Mouse (Mus musculus) forebrain, embryonic 15.5 days (tissue): ENCODE measurements around the gene Rer1. TPM values are rescaled to one million over a fixed set of nuclear protein-coding genes. Genes with fewer than 3 reads are reported as not detected.
A peak's percentile ranks its signal among the peaks of the same experiment; 100 is the strongest.

Source experiments
- ATAC-seq: fragments of 200-750 bp; cut with Nextera tagmentation; replicated peaks from 2 replicates; pipeline ENCODE4 v1.8.0; 2017; ENCODE audit warnings: mild to moderate bottlenecking, moderate TSS enrichment, moderate library complexity
- H3K27ac ChIP-seq: fragments of 300-500 bp; sonication (generic); replicated peaks from 2 replicates; pipeline ENCODE4 v1.5.1; 2015; ENCODE audit warnings: mild to moderate bottlenecking, inconsistent platforms
- H3K27me3 ChIP-seq: fragments of 300-500 bp; sonication (generic); 2 replicates; pipeline ENCODE4 v1.6.1; 2015; ENCODE audit warnings: inconsistent platforms
- H3K36me3 ChIP-seq: fragments of 300-500 bp; sonication (generic); 2 replicates; pipeline ENCODE4 v1.6.1; 2015; ENCODE audit warnings: mild to moderate bottlenecking, inconsistent platforms
- H3K4me1 ChIP-seq: fragments of 300-500 bp; sonication (generic); 2 replicates; pipeline ENCODE4 v1.6.1; 2015; ENCODE audit warnings: inconsistent platforms
- H3K4me2 ChIP-seq: fragments of 300-500 bp; sonication (generic); replicated peaks from 2 replicates; pipeline ENCODE4 v1.6.1; 2015; ENCODE audit warnings: mild to moderate bottlenecking, inconsistent platforms
- H3K4me3 ChIP-seq: fragments of 300-500 bp; sonication (generic); 2 replicates; pipeline ENCODE4 v1.5.1; 2015; ENCODE audit warnings: mild to moderate bottlenecking, inconsistent platforms
- H3K9ac ChIP-seq: fragments of 300-500 bp; sonication (generic); replicated peaks from 2 replicates; pipeline ENCODE4 v1.6.1; 2015; ENCODE audit warnings: mild to moderate bottlenecking, inconsistent platforms
- H3K9me3 ChIP-seq: fragments of 300-500 bp; sonication (generic); 2 replicates; pipeline ENCODE4 v1.6.1; 2016; ENCODE audit warnings: inconsistent platforms
- WGBS: fragments of 180-500 bp; shearing (Covaris S2); methylation state at CpG from one replicate; pipeline ENCODE4 v1.1.7; 2015; ENCODE audit warnings: mixed read lengths; 5-methylcytosine and 5-hydroxymethylcytosine counted together
- polyA plus RNA-seq: library from polyadenylated mRNA; unstranded; fragments of >200 nt; fragmentation: Nextera tagmentation; extraction: Ambion mirVana; gene quantifications from 2 replicates; pipeline ENCODE4 v1.2.1, GENCODE M21; 2015

Gene Rer1
- polyA plus RNA-seq, 1 experiment from 2014 or later = 127 TPM

- Histone ChIP-seq H3K4me2 (peak within 1 kb of the TSS; percentile 80), H3K36me3 (peaks cover 35% of the 10 kb centered on the region), H3K4me3 (peak within 1 kb of the TSS; percentile 65), H3K27me3 (no peaks in the 10 kb centered on the region), H3K27ac (peak within 1 kb of the TSS; percentile 86), H3K9me3 (no peaks in the 10 kb centered on the region), H3K4me1 (peaks cover 19% of the 10 kb centered on the region), H3K9ac (peak within 1 kb of the TSS; percentile 78)
- ATAC-seq = peak; percentile 90
- under 1% methylated on average over 47 of the region's 48 CpGs for WGBS
Observed at GRCm38 (mm10) chr4:155066834-155067522, 19.2 kb downstream of the Rer1 start, which contains the start of gene Pex10. Gene Pex10, plus strand, starts transcription at chr4:155067016.

- Histone ChIP-seq H3K4me2 (peak overlapping the region; percentile 80), H3K9me3 (no peaks in the 10 kb centered on the region), H3K27me3 (no peaks in the 10 kb centered on the region), H3K4me1 (peaks cover 19% of the 10 kb centered on the region), H3K36me3 (peaks cover 27% of the 10 kb centered on the region), H3K9ac (no peak overlapping the region), H3K27ac (peak overlapping the region; percentile 86), H3K4me3 (peak overlapping the region; percentile 65)
- peak; percentile 53 for ATAC-seq
- 4% methylated on average over 15 of the region's 15 CpGs for WGBS
Observed at GRCm38 (mm10) chr4:155065970-155066833, 20.0 kb downstream of the Rer1 start.

GRCm38 (mm10) chr4:155064474-155064873 lies 21.7 kb downstream of the Rer1 start:
- Histone ChIP-seq H3K27ac (no peak overlapping the region), H3K27me3 (no peaks in the 10 kb centered on the region), H3K4me3 (no peak overlapping the region), H3K4me1 (peaks cover 23% of the 10 kb centered on the region), H3K4me2 (no peak overlapping the region), H3K9me3 (no peaks in the 10 kb centered on the region), H3K9ac (no peak overlapping the region), H3K36me3 (peaks cover 10% of the 10 kb centered on the region)
- no peak for ATAC-seq
- WGBS = 71% methylated on average over 2 of the region's 2 CpGs

GRCm38 (mm10) chr4:155063895-155064294 lies 22.3 kb downstream of the Rer1 start:
- no peak overlapping the region for H3K4me2 ChIP-seq
- H3K36me3 ChIP-seq = peaks cover 5% of the 10 kb centered on the region
- H3K9me3 ChIP-seq = no peaks in the 10 kb centered on the region
- no peak overlapping the region for H3K9ac ChIP-seq
- H3K4me3 ChIP-seq = no peak overlapping the region
- peaks cover 26% of the 10 kb centered on the region for H3K4me1 ChIP-seq
- no peak for ATAC-seq
- no peaks in the 10 kb centered on the region for H3K27me3 ChIP-seq
- H3K27ac ChIP-seq = no peak overlapping the region
- WGBS = 53% methylated on average over 3 of the region's 3 CpGs

DNA sequence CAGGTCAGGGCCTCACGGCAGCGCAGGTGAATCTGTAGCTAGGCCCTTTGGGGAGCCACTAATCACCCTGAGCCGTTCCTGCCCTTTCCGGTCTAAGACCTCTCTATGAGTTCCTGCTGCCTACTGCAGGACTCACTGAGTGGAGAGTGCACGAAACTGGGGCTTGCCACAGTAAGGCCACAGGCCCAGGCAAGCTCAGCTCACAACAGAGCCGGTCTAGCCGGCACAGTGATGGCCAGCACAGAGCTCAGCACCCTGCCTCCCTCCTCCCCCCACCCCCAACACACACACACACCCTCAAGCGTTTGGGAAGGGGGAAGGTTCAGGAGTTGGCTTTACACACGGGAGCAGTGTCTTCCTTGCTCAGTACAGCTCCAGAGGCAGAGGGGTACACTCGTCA lies 27.9 kb downstream of the Rer1 start:
- Histone ChIP-seq H3K9me3 (no peaks in the 10 kb centered on the region), H3K4me3 (no peak overlapping the region), H3K27ac (no peak overlapping the region), H3K4me2 (no peak overlapping the region), H3K36me3 (no peaks in the 10 kb centered on the region), H3K4me1 (peaks cover 39% of the 10 kb centered on the region), H3K27me3 (no peaks in the 10 kb centered on the region), H3K9ac (no peak overlapping the region)
- ATAC-seq = no peak
- whole genome bisulfite sequencing = 38% methylated on average over 10 of the region's 10 CpGs

GRCm38 (mm10) chr4:155056724-155057123 lies 29.5 kb downstream of the Rer1 start, which contains the start of gene Plch2:
Gene Plch2, minus strand, starts transcription at chr4:155056784.
- H3K4me2 ChIP-seq = no peak within 1 kb of the TSS
- no peak within 1 kb of the TSS for H3K4me3 ChIP-seq
- no peak within 1 kb of the TSS for H3K27ac ChIP-seq
- 0 out of 2 replicates have a peak, but pooled peaks have one; percentile 7 for ATAC-seq
- no peaks in the 10 kb centered on the region for H3K36me3 ChIP-seq
- 43% methylated on average over 10 of the region's 10 CpGs for WGBS
- H3K9ac ChIP-seq = no peak within 1 kb of the TSS
- H3K27me3 ChIP-seq = no peaks in the 10 kb centered on the region
- H3K4me1 ChIP-seq = peaks cover 47% of the 10 kb centered on the region
- H3K9me3 ChIP-seq = no peaks in the 10 kb centered on the region

- no peak overlapping the region for H3K9ac ChIP-seq
- no peak overlapping the region for H3K4me2 ChIP-seq
- no peaks in the 10 kb centered on the region; the same call in 1 of the 2 replicates for H3K27me3 ChIP-seq
- H3K9me3 ChIP-seq = no peaks in the 10 kb centered on the region
- no peak overlapping the region for H3K27ac ChIP-seq
- H3K4me1 ChIP-seq = peaks cover 24% of the 10 kb centered on the region
- H3K4me3 ChIP-seq = no peak overlapping the region
- WGBS = 83% methylated on average over 7 of the region's 7 CpGs
- no peaks in the 10 kb centered on the region for H3K36me3 ChIP-seq
- ATAC-seq = no peak
Observed at GRCm38 (mm10) chr4:155050116-155050515, 36.1 kb downstream of the Rer1 start.

GRCm38 (mm10) chr4:155046636-155047035 lies 39.5 kb downstream of the Rer1 start:
- no peak for ATAC-seq
- 81% methylated on average over 14 of the region's 14 CpGs for WGBS
- no peak overlapping the region for H3K4me3 ChIP-seq
- no peaks in the 10 kb centered on the region for H3K9me3 ChIP-seq
- H3K4me1 ChIP-seq = peaks cover 9% of the 10 kb centered on the region
- no peak overlapping the region for H3K27ac ChIP-seq
- H3K36me3 ChIP-seq = no peaks in the 10 kb centered on the region
- H3K4me2 ChIP-seq = no peak overlapping the region
- H3K27me3 ChIP-seq = peaks cover 30% of the 10 kb centered on the region
- H3K9ac ChIP-seq = no peak overlapping the region

DNA sequence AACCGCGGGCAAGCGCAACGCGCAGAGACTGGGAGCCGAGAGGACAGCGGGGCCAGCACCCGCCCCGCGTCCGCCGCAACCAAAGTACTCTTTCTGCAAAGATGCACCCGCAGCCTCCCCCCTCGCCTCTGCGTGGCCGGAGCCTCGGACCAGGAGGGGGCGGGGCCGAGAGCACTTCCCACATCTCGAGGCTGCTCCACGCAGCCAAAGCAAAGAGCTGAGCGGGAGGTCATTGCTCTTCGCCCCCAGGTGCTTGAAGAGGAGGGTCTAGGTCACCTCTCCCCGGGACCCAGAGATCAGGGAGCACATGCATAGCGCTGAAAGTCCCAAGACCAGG lies 42.9 kb downstream of the Rer1 start:
- no peaks in the 10 kb centered on the region for H3K9me3 ChIP-seq
- WGBS = under 1% methylated on average over 25 of the region's 25 CpGs
- no peaks in the 10 kb centered on the region for H3K36me3 ChIP-seq
- ATAC-seq = peak; percentile 15; the same call in 1 of the 2 replicates
- peak overlapping the region; percentile 47 for H3K4me3 ChIP-seq
- H3K4me2 ChIP-seq = peak overlapping the region; percentile 82
- H3K4me1 ChIP-seq = peaks cover 23% of the 10 kb centered on the region
- peaks cover 30% of the 10 kb centered on the region for H3K27me3 ChIP-seq
- no peak overlapping the region for H3K27ac ChIP-seq
- H3K9ac ChIP-seq = peak overlapping the region; percentile 44

DNA sequence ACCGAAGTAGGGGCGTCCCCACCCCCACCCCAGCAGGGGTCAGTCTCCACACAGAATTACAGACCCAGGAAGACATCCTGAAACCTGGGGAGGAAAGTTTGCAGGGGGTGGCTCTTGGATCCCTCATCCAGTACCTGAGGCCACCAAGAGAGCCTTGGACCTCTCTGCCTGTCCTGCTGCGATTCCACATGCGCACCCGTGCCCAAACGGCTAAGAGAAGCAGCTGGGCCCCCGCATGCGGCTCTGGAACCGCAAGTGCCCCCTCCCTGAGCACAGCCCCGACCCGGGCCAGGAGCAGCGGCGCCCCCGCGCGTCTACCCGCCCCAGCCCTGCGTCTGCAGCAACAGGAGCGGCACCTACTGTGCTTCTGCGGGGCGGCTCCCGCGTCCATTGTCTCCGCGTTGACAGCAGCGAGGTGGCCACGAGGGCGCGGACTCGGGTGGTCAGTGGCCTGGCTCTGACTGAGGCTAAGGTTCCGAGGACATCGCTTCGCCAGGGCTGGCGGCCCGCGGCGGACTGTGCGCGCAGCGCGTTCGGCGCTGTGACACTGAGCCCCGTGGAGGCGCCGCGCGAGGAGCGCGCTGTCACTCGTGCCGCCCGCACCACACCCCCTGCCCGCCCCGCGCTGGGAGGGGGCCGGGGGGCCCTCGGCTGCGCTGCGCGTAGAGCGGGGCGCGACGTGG lies 43.4 kb downstream of the Rer1 start:
- peak; percentile 51 for ATAC-seq
- H3K27me3 ChIP-seq = peaks cover 30% of the 10 kb centered on the region
- H3K36me3 ChIP-seq = no peaks in the 10 kb centered on the region
- 2% methylated on average over 65 of the region's 65 CpGs for WGBS
- peak overlapping the region; percentile 82 for H3K4me2 ChIP-seq
- H3K27ac ChIP-seq = no peak overlapping the region
- H3K9me3 ChIP-seq = no peaks in the 10 kb centered on the region
- peaks cover 23% of the 10 kb centered on the region for H3K4me1 ChIP-seq
- peak overlapping the region; percentile 47 for H3K4me3 ChIP-seq
- H3K9ac ChIP-seq = peak overlapping the region; percentile 44

- Histone ChIP-seq H3K4me2 (peak overlapping the region; percentile 26), H3K27me3 (peaks cover 30% of the 10 kb centered on the region), H3K36me3 (no peaks in the 10 kb centered on the region), H3K4me1 (peaks cover 23% of the 10 kb centered on the region), H3K9ac (peak overlapping the region; percentile 46), H3K9me3 (no peaks in the 10 kb centered on the region), H3K4me3 (no peak overlapping the region), H3K27ac (no peak overlapping the region)
- no peak for ATAC-seq
- 41% methylated on average over 6 of the region's 6 CpGs for WGBS
Observed at GRCm38 (mm10) chr4:155040696-155041095, 45.5 kb downstream of the Rer1 start.

DNA sequence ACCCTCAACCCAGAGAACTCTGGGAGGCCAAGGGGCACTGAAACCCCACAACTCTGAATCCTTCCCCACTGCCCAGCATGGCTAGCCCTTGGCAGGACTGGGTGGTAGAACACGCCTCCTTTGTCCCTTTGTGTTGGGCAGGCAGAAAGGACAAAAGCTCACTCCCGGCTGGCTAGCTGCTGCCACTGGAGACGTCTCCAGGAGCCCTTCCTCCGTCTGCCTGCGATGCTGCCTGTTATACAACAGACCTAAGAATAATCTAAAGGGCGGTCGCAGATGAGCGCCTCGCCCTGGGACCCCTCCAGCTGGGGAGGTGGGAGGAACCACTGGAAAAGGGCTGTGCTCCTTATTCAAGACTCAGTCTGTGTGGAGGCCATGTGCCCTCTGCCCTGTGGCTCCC lies 46.0 kb downstream of the Rer1 start:
- Histone ChIP-seq H3K27me3 (peaks cover 30% of the 10 kb centered on the region), H3K36me3 (no peaks in the 10 kb centered on the region), H3K4me2 (peak overlapping the region; percentile 26), H3K9me3 (no peaks in the 10 kb centered on the region), H3K27ac (no peak overlapping the region), H3K4me3 (no peak overlapping the region), H3K9ac (peak overlapping the region; percentile 46), H3K4me1 (peaks cover 23% of the 10 kb centered on the region)
- 5% methylated on average over 9 of the region's 9 CpGs for WGBS
- no peak for ATAC-seq
